Mouse (Mus musculus) kidney, adult 2 months (tissue): ENCODE measurements around the gene Lbhd2.

Experiments used
- CTCF ChIP-seq: fragments of 200-500 bp; conservative IDR thresholded peaks from 2 replicates; pipeline ENCODE4 v1.5.1; 2011; ENCODE audit warnings: low read depth, mild to moderate bottlenecking, control low read depth, low read length, moderate library complexity, mixed read lengths; ENCODE audit not compliant: insufficient read depth, insufficient read length
- POLR2A ChIP-seq: fragments of 200-500 bp; IDR thresholded peaks from one replicate; pipeline ENCODE4 v1.6.1; 2011; ENCODE audit warnings: low read depth, low read length, control low read depth

- no peak for TF ChIP-seq CTCF
- no peak for TF ChIP-seq POLR2A
Observed at GRCm38 (mm10) chr12:111394008-111394407, 12.6 kb upstream of the Lbhd2 start.
